Mouse (Mus musculus) left cerebral cortex, adult 18-20 months (tissue): ENCODE results near the gene Tmem270. TPM values are rescaled to one million over a fixed set of nuclear protein-coding genes. Genes with fewer than 3 reads are reported as not detected.

Source experiments
- total RNA-seq, 2 experiments: library from RNA; stranded (reverse); gene quantifications; 2 replicates each; pipeline ENCODE4 v1.2.3; 2021

The Tmem270 gene
- total RNA-seq, 2 experiments from 2014 or later, result not detected

Other genes starting within 250 kb of the Tmem270 start
- 10 to 100 TPM; 59.8 to 63.7 TPM for gene Limk1, start 218.1 kb downstream of the Tmem270 start, total RNA-seq
- 1 to 10 TPM; 7.3 to 7.5 TPM for gene Eln, start 159.4 kb downstream of the Tmem270 start, total RNA-seq
- not detected for gene Cldn13, start 8.8 kb upstream of the Tmem270 start, total RNA-seq
- gene Mettl27, start 25.6 kb upstream of the Tmem270 start, total RNA-seq, result 1 to 10 TPM; 7.4 to 9.7 TPM
- not detected for gene Cldn4, start 40.2 kb upstream of the Tmem270 start, total RNA-seq
- gene Cldn3, start 79.5 kb upstream of the Tmem270 start, total RNA-seq, result under 1 TPM in 1 of 2 experiments, not detected in 1; 0.49 TPM
- gene Abhd11, start 102.4 kb upstream of the Tmem270 start, total RNA-seq, result 10 to 100 TPM; 34.3 to 38.1 TPM
- 100 to 1,000 TPM; 309 to 311 TPM for gene Stx1a, start 116.7 kb upstream of the Tmem270 start, total RNA-seq
- gene Dnajc30, start 157.5 kb upstream of the Tmem270 start, total RNA-seq, result 10 to 100 TPM; 40.6 to 44.5 TPM
- 10 to 100 TPM; 43.9 to 54.1 TPM for gene Bud23, start 158.2 kb upstream of the Tmem270 start, total RNA-seq
- 10 to 100 TPM; 30.8 to 32.9 TPM for gene Vps37d, start 171.5 kb upstream of the Tmem270 start, total RNA-seq
- 1 to 10 TPM; 3.2 to 4.4 TPM for gene Mlxipl, start 183.2 kb upstream of the Tmem270 start, total RNA-seq
- 10 to 100 TPM; 24.9 to 26.9 TPM for gene Tbl2, start 242.9 kb upstream of the Tmem270 start, total RNA-seq